Mouse (Mus musculus) forebrain, embryonic 15.5 days (tissue): Measurements from ENCODE around the gene Derl3. TPM values are rescaled to one million over a fixed set of nuclear protein-coding genes. Genes with fewer than 3 reads are reported as not detected.

ENCODE experiments used
- ATAC-seq: fragments of 200-750 bp; cut with Nextera tagmentation; replicated peaks from 2 replicates; pipeline ENCODE4 v1.8.0; 2017; ENCODE audit warnings: mild to moderate bottlenecking, moderate TSS enrichment, moderate library complexity
- H3K27ac ChIP-seq: fragments of 300-500 bp; sonication (generic); replicated peaks from 2 replicates; pipeline ENCODE4 v1.5.1; 2015; ENCODE audit warnings: mild to moderate bottlenecking, inconsistent platforms
- H3K27me3 ChIP-seq: fragments of 300-500 bp; sonication (generic); 2 replicates; pipeline ENCODE4 v1.6.1; 2015; ENCODE audit warnings: inconsistent platforms
- H3K36me3 ChIP-seq: fragments of 300-500 bp; sonication (generic); 2 replicates; pipeline ENCODE4 v1.6.1; 2015; ENCODE audit warnings: mild to moderate bottlenecking, inconsistent platforms
- H3K4me1 ChIP-seq: fragments of 300-500 bp; sonication (generic); 2 replicates; pipeline ENCODE4 v1.6.1; 2015; ENCODE audit warnings: inconsistent platforms
- H3K4me2 ChIP-seq: fragments of 300-500 bp; sonication (generic); replicated peaks from 2 replicates; pipeline ENCODE4 v1.6.1; 2015; ENCODE audit warnings: mild to moderate bottlenecking, inconsistent platforms
- H3K4me3 ChIP-seq: fragments of 300-500 bp; sonication (generic); 2 replicates; pipeline ENCODE4 v1.5.1; 2015; ENCODE audit warnings: mild to moderate bottlenecking, inconsistent platforms
- H3K9ac ChIP-seq: fragments of 300-500 bp; sonication (generic); replicated peaks from 2 replicates; pipeline ENCODE4 v1.6.1; 2015; ENCODE audit warnings: mild to moderate bottlenecking, inconsistent platforms
- H3K9me3 ChIP-seq: fragments of 300-500 bp; sonication (generic); 2 replicates; pipeline ENCODE4 v1.6.1; 2016; ENCODE audit warnings: inconsistent platforms
- WGBS: fragments of 180-500 bp; shearing (Covaris S2); methylation state at CpG from one replicate; pipeline ENCODE4 v1.1.7; 2015; ENCODE audit warnings: mixed read lengths; 5-methylcytosine and 5-hydroxymethylcytosine counted together
- polyA plus RNA-seq: library from polyadenylated mRNA; unstranded; fragments of >200 nt; fragmentation: Nextera tagmentation; extraction: Ambion mirVana; gene quantifications from 2 replicates; pipeline ENCODE4 v1.2.1, GENCODE M21; 2015

Derl3 gene
- polyA plus RNA-seq, 1 experiment from 2014 or later: 2.9 TPM

DNA sequence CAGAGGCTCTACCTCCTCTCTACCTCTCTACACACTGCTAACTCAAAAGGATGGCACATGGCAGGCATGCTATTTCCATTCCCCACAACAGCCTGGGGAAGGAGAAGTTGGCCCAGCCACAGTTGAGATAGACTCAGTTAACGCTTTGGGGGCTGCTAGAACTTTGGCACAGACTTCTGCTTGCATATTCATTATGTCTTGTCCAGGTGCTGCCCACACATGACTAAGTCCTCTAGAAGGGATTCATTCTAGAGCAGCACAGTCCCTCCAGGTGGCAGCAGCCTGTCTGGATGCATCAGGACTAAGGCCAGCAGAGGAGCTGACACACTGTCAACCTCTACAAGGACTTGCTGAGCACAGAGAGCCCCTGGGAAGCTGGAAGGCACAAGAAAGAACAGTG, 3.0 kb downstream of the Derl3 start:
- peaks cover 53% of the 10 kb centered on the region for H3K36me3 ChIP-seq
- no peaks in the 10 kb centered on the region for H3K27me3 ChIP-seq
- peaks cover 8% of the 10 kb centered on the region for H3K4me1 ChIP-seq
- WGBS: 63% methylated on average over 1 of the region's 1 CpGs
- H3K4me2 ChIP-seq: no peak overlapping the region
- no peak overlapping the region for H3K4me3 ChIP-seq
- no peak overlapping the region for H3K27ac ChIP-seq
- H3K9ac ChIP-seq: no peak overlapping the region
- no peak for ATAC-seq
- H3K9me3 ChIP-seq: no peaks in the 10 kb centered on the region

GRCm38 (mm10) chr10:75897373-75897772, 4.2 kb downstream of the Derl3 start:
- Histone ChIP-seq H3K9me3 (no peaks in the 10 kb centered on the region), H3K4me1 (peaks cover 8% of the 10 kb centered on the region), H3K9ac (no peak overlapping the region), H3K27ac (no peak overlapping the region), H3K4me3 (no peak overlapping the region), H3K36me3 (peaks cover 65% of the 10 kb centered on the region), H3K27me3 (no peaks in the 10 kb centered on the region), H3K4me2 (no peak overlapping the region)
- ATAC-seq: no peak
- WGBS: 31% methylated on average over 6 of the region's 6 CpGs

DNA sequence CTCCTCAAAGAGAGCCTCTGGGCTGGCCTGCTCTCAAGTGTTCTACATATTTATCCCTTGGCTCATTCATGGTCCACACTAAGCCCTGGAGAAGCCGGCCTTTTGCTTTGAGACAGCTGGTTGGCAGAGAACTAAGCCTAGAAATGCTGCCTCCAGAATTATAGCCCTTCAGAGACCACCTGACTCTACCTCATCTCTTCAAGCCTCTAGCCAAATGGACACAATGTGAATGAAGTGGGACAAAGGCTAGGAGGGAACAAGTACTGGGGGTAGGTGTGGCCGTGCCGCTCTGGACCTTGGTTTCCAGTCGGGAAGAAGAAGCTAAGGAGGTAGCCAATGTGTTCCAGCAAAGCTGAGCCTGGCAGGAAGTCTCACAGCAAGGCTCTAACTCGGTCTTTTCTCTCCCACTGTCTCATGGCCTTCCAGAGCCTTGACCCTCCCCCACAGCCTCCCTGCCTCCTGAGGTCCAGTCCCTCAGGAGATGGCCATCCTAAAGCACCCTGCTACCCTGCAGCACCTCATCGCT, 4.9 kb downstream of the Derl3 start:
- WGBS: 84% methylated on average over 6 of the region's 6 CpGs
- H3K4me3 ChIP-seq: no peak overlapping the region
- peaks cover 72% of the 10 kb centered on the region for H3K36me3 ChIP-seq
- H3K9me3 ChIP-seq: no peaks in the 10 kb centered on the region
- ATAC-seq: no peak
- H3K27ac ChIP-seq: no peak overlapping the region
- peaks cover 6% of the 10 kb centered on the region for H3K4me1 ChIP-seq
- no peak overlapping the region for H3K4me2 ChIP-seq
- H3K9ac ChIP-seq: no peak overlapping the region
- no peaks in the 10 kb centered on the region for H3K27me3 ChIP-seq

DNA sequence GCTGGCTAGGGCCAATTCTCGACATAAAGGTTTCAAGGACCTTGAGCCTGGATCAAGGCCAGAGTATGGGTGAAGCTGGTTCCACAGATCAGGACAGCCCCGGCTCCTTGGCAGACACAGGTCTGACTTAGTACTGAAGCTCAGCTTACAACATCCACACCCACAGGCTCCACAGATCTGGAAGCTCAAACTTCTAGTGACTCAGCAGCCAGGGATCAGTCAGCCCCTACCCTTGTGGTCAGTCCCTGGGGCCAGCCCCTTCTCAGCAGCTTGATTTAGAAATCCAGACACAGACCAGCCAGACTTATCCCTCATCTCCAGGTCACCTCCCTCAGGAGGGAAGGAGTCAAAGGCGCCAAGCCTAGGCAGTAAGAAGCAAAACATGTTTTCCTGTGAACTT, 5.6 kb downstream of the Derl3 start:
- no peak overlapping the region for H3K9ac ChIP-seq
- H3K4me1 ChIP-seq: no peaks in the 10 kb centered on the region
- no peaks in the 10 kb centered on the region for H3K9me3 ChIP-seq
- ATAC-seq: no peak
- no peaks in the 10 kb centered on the region for H3K27me3 ChIP-seq
- H3K4me2 ChIP-seq: no peak overlapping the region
- H3K36me3 ChIP-seq: peaks cover 79% of the 10 kb centered on the region
- WGBS: 86% methylated on average over 3 of the region's 3 CpGs
- no peak overlapping the region for H3K27ac ChIP-seq
- no peak overlapping the region for H3K4me3 ChIP-seq

GRCm38 (mm10) chr10:75904391-75904790, 11.2 kb downstream of the Derl3 start:
- Histone ChIP-seq H3K36me3 (peaks cover 94% of the 10 kb centered on the region), H3K9me3 (no peaks in the 10 kb centered on the region), H3K4me1 (no peaks in the 10 kb centered on the region), H3K4me2 (no peak overlapping the region), H3K4me3 (no peak overlapping the region), H3K9ac (no peak overlapping the region), H3K27ac (no peak overlapping the region), H3K27me3 (no peaks in the 10 kb centered on the region)
- no peak for ATAC-seq
- 89% methylated on average over 5 of the region's 5 CpGs for WGBS

GRCm38 (mm10) chr10:75906882-75907281, 13.7 kb downstream of the Derl3 start:
- Histone ChIP-seq H3K36me3 (peaks cover 91% of the 10 kb centered on the region), H3K27ac (no peak overlapping the region), H3K4me1 (no peaks in the 10 kb centered on the region), H3K9ac (no peak overlapping the region), H3K4me3 (no peak overlapping the region), H3K27me3 (no peaks in the 10 kb centered on the region), H3K9me3 (no peaks in the 10 kb centered on the region), H3K4me2 (no peak overlapping the region)
- no peak for ATAC-seq
- WGBS: 96% methylated on average over 4 of the region's 4 CpGs

DNA sequence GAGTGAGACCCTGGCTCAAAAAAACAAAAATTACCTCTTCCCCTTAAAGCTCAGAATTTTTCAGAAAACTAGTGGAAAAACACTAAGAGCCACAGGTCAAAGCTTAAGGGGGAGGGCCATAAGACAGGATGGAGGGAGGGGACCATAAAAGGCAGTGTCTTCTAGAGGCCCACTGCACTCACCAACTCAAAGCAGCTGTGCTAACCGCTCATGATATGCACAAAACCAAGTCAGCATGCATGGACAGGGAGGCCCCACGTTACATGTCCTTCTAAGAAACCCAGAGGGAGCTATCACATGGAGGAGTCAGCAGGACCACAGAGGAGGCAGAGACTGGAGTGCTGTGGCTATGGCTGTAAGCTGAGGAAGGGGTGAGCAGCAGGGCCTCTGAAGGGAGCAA, 17.5 kb downstream of the Derl3 start:
- Histone ChIP-seq H3K4me1 (no peaks in the 10 kb centered on the region), H3K27ac (no peak overlapping the region), H3K36me3 (peaks cover 76% of the 10 kb centered on the region), H3K9me3 (no peaks in the 10 kb centered on the region), H3K9ac (no peak overlapping the region), H3K27me3 (no peaks in the 10 kb centered on the region), H3K4me2 (no peak overlapping the region), H3K4me3 (no peak overlapping the region)
- WGBS: 93% methylated on average over 2 of the region's 2 CpGs
- ATAC-seq: no peak

DNA sequence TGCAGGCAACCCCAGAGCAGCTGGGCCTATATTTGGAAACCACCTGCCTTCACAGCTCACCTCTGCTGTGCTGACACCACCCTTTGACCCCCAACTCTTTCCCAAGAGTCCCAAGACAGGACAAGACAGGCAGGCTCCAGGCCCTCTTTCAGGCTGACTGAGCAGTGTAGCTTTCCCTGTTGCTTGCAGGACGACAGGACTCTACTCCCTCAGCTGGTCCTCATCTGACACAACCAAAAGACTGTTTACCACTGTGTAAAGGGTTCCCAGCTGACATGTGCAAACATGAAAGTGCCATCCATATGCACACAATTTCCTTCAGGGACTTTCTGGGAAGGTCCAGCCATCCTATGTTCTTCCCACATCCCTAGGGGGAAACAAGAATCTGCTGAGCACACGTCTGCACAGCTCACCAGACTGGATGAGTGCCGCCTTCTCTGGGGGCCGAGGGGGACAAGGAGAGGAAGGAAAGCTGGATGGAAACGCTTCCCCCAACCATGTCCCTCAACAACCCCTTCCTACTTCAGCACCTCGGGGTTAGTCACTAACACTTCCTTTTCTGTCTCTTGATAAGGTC, 19.9 kb downstream of the Derl3 start:
- Histone ChIP-seq H3K9ac (no peak overlapping the region), H3K4me1 (peaks cover 11% of the 10 kb centered on the region), H3K36me3 (peaks cover 60% of the 10 kb centered on the region), H3K27me3 (no peaks in the 10 kb centered on the region), H3K9me3 (no peaks in the 10 kb centered on the region), H3K27ac (no peak overlapping the region), H3K4me3 (no peak overlapping the region), H3K4me2 (no peak overlapping the region)
- no peak for ATAC-seq
- 80% methylated on average over 6 of the region's 6 CpGs for WGBS

DNA sequence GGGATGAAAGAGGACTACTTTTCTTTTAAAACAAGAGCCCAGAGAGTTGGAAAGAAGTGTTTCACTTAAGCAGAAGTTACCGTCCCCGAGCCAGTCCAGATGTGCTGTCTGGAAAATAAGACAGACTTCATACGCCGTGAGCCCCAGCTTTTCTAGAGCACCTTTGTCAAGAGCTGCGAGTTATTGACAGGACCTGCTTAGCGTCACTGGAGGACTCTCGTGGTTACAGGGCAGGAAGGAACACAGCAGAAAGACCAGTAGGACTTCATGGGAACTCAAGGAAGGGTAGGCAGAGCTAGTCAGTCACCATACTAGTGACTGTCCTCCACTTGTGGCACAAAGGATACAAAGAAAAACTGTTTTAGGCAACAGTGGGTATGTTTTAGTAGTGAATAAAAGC, 22.3 kb downstream of the Derl3 start:
- H3K27me3 ChIP-seq: no peaks in the 10 kb centered on the region
- H3K36me3 ChIP-seq: peaks cover 42% of the 10 kb centered on the region
- H3K4me1 ChIP-seq: peaks cover 35% of the 10 kb centered on the region
- no peak overlapping the region for H3K4me3 ChIP-seq
- no peak overlapping the region for H3K9ac ChIP-seq
- no peaks in the 10 kb centered on the region for H3K9me3 ChIP-seq
- no peak overlapping the region for H3K27ac ChIP-seq
- 90% methylated on average over 7 of the region's 7 CpGs for WGBS
- H3K4me2 ChIP-seq: no peak overlapping the region
- no peak for ATAC-seq

DNA sequence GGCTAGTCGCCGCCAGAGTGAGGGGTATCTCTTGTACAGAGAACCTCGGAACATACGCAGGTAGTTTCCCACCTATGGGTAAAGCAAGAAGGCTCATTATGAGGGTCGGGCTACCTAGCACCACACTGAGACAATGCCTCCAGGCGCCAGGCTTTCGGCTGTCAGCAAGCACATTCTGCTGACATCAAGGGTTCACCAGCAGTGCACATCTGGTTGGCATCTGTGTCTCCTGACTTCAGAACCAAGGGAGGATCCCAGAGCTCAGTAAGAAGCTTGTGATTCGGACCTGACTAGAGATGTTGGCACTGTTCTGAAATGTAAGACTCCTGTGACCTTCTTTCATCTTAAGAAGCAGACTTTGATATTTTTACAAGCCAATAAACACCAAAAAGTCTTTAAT, 23.6 kb downstream of the Derl3 start:
- Histone ChIP-seq H3K27me3 (no peaks in the 10 kb centered on the region), H3K36me3 (peaks cover 31% of the 10 kb centered on the region), H3K4me1 (peaks cover 37% of the 10 kb centered on the region), H3K9me3 (no peaks in the 10 kb centered on the region), H3K4me2 (no peak overlapping the region), H3K27ac (no peak overlapping the region), H3K4me3 (no peak overlapping the region), H3K9ac (no peak overlapping the region)
- ATAC-seq: no peak
- WGBS: 86% methylated on average over 8 of the region's 8 CpGs

DNA sequence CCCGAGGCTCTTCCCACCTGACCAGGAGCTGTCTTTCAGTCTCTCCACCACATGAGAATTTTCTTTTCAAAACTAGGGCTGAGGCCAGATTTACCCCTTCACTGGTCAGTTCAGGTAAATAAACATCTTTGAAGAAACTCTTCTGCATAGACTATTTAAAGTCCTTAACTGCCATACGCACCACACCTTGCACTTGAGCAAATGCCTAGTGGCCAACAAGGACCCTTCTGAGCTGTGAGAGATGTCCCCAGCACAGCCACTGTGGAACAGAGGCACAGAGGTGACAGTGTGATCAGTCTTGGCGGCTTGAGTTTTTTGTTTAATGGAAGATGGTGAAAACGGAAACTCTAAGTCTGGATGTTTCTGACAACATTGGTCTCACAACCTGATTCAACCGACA, 25.8 kb downstream of the Derl3 start:
- WGBS: 87% methylated on average over 5 of the region's 5 CpGs
- Histone ChIP-seq H3K27ac (no peak overlapping the region), H3K36me3 (peaks cover 15% of the 10 kb centered on the region; the same call in 1 of the 2 replicates), H3K4me2 (0 out of 2 replicates have a peak overlapping the region, but pooled peaks have one; percentile 20), H3K4me1 (peaks cover 50% of the 10 kb centered on the region), H3K27me3 (no peaks in the 10 kb centered on the region), H3K9me3 (no peaks in the 10 kb centered on the region), H3K4me3 (0 out of 2 replicates have a peak overlapping the region, but pooled peaks have one; percentile 0), H3K9ac (0 out of 2 replicates have a peak overlapping the region, but pooled peaks have one; percentile 1)
- no peak for ATAC-seq

DNA sequence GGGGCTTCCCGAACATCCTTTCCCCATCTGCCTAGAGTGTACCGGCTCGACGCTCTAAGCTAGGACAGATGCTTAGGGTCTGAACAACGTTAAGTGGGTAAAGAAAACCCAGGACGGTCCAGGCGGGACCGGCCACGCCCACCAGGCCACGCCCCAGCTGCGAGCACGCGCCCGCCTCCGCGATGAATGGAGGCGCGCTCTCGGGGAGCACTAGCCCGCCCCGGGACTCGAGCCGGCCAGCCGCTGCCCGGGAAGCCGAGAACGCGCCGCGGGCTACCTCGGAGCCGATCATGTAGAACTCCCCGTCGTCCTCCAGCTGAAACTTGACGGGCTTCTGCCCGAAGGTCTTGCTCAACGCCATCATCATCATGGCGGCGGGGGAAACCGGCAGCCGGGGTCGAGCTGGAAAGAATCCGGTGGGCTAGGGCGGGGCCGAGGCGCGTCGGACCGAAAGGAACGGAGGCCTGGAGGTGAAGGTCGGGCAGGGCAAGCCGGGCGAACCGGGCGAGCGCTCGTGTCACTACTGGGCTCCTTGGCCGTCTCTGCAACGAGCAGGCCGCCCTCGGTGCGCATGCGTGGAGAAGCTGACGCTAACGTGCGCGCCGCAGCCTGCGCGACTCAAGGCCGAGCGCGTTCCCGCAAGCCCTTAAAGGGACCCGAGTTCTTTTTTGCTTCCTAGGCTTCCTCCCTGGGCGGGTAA, 28.0 kb downstream of the Derl3 start, which contains the start of gene Smarcb1:
Gene Smarcb1 (minus strand): TSS at position 592 of the 700 bp plus-strand sequence.
- WGBS: under 1% methylated on average over 76 of the region's 76 CpGs
- no peaks in the 10 kb centered on the region for H3K27me3 ChIP-seq
- H3K36me3 ChIP-seq: peaks cover 5% of the 10 kb centered on the region; the same call in 1 of the 2 replicates
- peaks cover 50% of the 10 kb centered on the region for H3K4me1 ChIP-seq
- H3K27ac ChIP-seq: peak within 1 kb of the TSS; percentile 96
- peak within 1 kb of the TSS; percentile 58 for H3K4me2 ChIP-seq
- H3K9me3 ChIP-seq: no peaks in the 10 kb centered on the region
- ATAC-seq: peak; percentile 94
- H3K9ac ChIP-seq: peak within 1 kb of the TSS; percentile 93
- H3K4me3 ChIP-seq: peak within 1 kb of the TSS; percentile 71
